Mouse (Mus musculus) limb, embryonic 11.5 days (tissue): ENCODE measurements around the gene Wars2. TPM values are rescaled to one million over a fixed set of nuclear protein-coding genes. Genes with fewer than 3 reads are reported as not detected.

Experiments used
- ATAC-seq: fragments of 200-750 bp; cut with Nextera tagmentation; 2 replicates; pipeline ENCODE4 v1.8.0; 2017; ENCODE audit warnings: low read depth; ENCODE audit not compliant: insufficient number of reproducible peaks, low FRiP score, low TSS enrichment
- DNase-seq: peaks from one replicate; pipeline ENCODE4 v3.0.0-alpha.2; 2015; ENCODE audit warnings: low spot score
- H3K27ac ChIP-seq: fragments of 300-500 bp; sonication (generic); replicated peaks from 2 replicates; pipeline ENCODE4 v1.5.1; 2014; ENCODE audit warnings: low read depth, mild to moderate bottlenecking, low read length
- H3K27me3 ChIP-seq: fragments of 300-500 bp; sonication (generic); 2 replicates; pipeline ENCODE4 v1.6.1; 2014; ENCODE audit warnings: mild to moderate bottlenecking, low read length, mixed read lengths; ENCODE audit not compliant: control insufficient read depth, insufficient read depth
- H3K36me3 ChIP-seq: fragments of 300-500 bp; sonication (generic); 2 replicates; pipeline ENCODE4 v1.6.1; 2014; ENCODE audit warnings: mild to moderate bottlenecking, low read length, moderate library complexity, mixed read lengths; ENCODE audit not compliant: control insufficient read depth, insufficient read depth
- H3K4me1 ChIP-seq: fragments of 300-500 bp; sonication (generic); 2 replicates; pipeline ENCODE4 v1.6.1; 2014; ENCODE audit warnings: low read length, mixed read lengths; ENCODE audit not compliant: control insufficient read depth, insufficient read depth
- H3K4me2 ChIP-seq: fragments of 300-500 bp; sonication (generic); 2 replicates; pipeline ENCODE4 v1.6.1; 2014; ENCODE audit warnings: low read depth, mild to moderate bottlenecking, moderate library complexity; ENCODE audit not compliant: severe bottlenecking
- H3K4me3 ChIP-seq: fragments of 300-500 bp; sonication (generic); 2 replicates; pipeline ENCODE4 v1.5.1; 2014; ENCODE audit warnings: low read depth, low read length
- H3K9ac ChIP-seq: fragments of 300-500 bp; sonication (generic); 2 replicates; pipeline ENCODE4 v1.6.1; 2014; ENCODE audit warnings: mild to moderate bottlenecking, low read length
- H3K9me3 ChIP-seq: fragments of 300-500 bp; sonication (generic); 2 replicates; pipeline ENCODE4 v1.6.1; 2016; ENCODE audit warnings: low read length; ENCODE audit not compliant: control insufficient read depth
- WGBS: fragments of 180-500 bp; shearing (Covaris S2); extraction: QIAGEN DNeasy Blood & Tissue Kit; methylation state at CpG from one replicate; pipeline ENCODE4 v1.1.7; 2014; 5-methylcytosine and 5-hydroxymethylcytosine counted together
- polyA plus RNA-seq: library from polyadenylated mRNA; unstranded; fragments of >200 nt; fragmentation: Nextera tagmentation; extraction: Ambion mirVana; gene quantifications from 2 replicates; pipeline ENCODE4 v1.2.1, GENCODE M21; 2014

Gene Wars2
- polyA plus RNA-seq, result 7.4 and 8.9 TPM in 2 replicates

DNA sequence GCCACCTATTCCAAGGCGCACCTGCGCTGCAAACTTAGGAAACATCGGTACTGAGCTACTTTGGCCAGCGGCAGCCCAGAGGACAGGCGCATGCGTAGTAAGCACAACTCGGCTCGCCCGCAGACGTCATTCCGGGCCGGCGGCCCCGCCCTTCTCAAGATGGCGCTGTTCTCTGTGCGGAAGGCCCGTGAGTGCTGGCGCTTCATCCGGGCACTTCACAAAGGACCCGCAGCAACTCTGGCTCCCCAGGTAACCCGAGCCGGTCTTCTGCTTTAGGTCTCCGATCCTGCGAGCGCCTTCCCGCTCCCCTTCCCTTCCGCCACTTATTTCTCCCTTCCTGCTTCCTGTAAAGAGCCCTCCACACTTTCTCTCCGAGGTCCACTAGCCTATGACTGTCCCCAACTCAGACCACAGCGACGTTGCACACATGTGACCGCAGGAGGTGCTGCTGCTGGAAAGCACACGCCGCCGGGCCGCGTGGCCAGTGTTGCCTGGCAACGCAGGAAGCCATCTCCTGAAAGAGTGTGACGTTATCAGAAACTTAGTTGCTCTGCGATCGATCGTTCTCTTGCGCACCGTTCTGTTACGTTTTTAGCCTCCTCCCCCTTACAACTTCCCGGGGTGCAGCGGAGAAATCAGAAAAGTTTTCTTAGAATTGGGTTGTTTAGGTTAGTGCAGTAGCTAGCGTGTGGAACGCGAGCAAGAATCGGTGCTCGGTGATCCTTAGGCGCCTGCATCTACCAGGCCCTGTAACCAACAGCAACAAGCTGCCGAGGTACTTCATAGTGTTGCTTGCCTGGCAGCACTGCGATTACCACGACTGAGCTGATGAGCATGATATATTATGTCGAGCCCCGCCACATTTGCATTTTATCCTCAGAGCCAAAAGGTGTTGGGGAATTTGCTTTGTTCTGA lies at the start of gene Wars2:
Wars2 (plus strand) TSS at position 129 of the 915 bp plus-strand sequence.
- Histone ChIP-seq H3K4me1 (no peaks in the 10 kb centered on the region), H3K9me3 (no peaks in the 10 kb centered on the region), H3K9ac (peak within 1 kb of the TSS; percentile 52), H3K36me3 (no peaks in the 10 kb centered on the region), H3K4me3 (peak within 1 kb of the TSS; percentile 49), H3K27me3 (no peaks in the 10 kb centered on the region), H3K4me2 (peak within 1 kb of the TSS; percentile 74), H3K27ac (peak within 1 kb of the TSS; percentile 81)
- DNase-seq, result peak; percentile 96
- WGBS, result under 1% methylated on average over 57 of the region's 57 CpGs
- ATAC-seq, result peak; percentile 99

GRCm38 (mm10) chr3:99096816-99097215 lies 44.1 kb upstream of the Wars2 start:
- Histone ChIP-seq H3K27me3 (no peaks in the 10 kb centered on the region), H3K9ac (no peak overlapping the region), H3K4me3 (no peak overlapping the region), H3K9me3 (no peaks in the 10 kb centered on the region), H3K4me2 (no peak overlapping the region), H3K36me3 (no peaks in the 10 kb centered on the region), H3K27ac (no peak overlapping the region), H3K4me1 (no peaks in the 10 kb centered on the region)
- ATAC-seq, result no peak
- no peak for DNase-seq
- 79% methylated on average over 3 of the region's 3 CpGs for WGBS

GRCm38 (mm10) chr3:99110353-99111213 lies 30.3 kb upstream of the Wars2 start:
- Histone ChIP-seq H3K4me1 (peaks cover 4% of the 10 kb centered on the region), H3K9me3 (no peaks in the 10 kb centered on the region), H3K36me3 (no peaks in the 10 kb centered on the region), H3K9ac (no peak overlapping the region), H3K27me3 (no peaks in the 10 kb centered on the region), H3K4me2 (no peak overlapping the region), H3K4me3 (no peak overlapping the region), H3K27ac (no peak overlapping the region)
- no peak for ATAC-seq
- no peak for DNase-seq
- 58% methylated on average over 9 of the region's 9 CpGs for WGBS

- H3K4me1 ChIP-seq, result peaks cover 4% of the 10 kb centered on the region
- H3K4me3 ChIP-seq, result no peak overlapping the region
- WGBS, result 52% methylated on average over 5 of the region's 5 CpGs
- ATAC-seq (no peak), DNase-seq (no peak)
- H3K27ac ChIP-seq, result no peak overlapping the region
- no peaks in the 10 kb centered on the region for H3K27me3 ChIP-seq
- no peaks in the 10 kb centered on the region for H3K9me3 ChIP-seq
- no peaks in the 10 kb centered on the region for H3K36me3 ChIP-seq
- H3K9ac ChIP-seq, result no peak overlapping the region
- H3K4me2 ChIP-seq, result no peak overlapping the region
Measured at GRCm38 (mm10) chr3:99111214-99111608, 29.7 kb upstream of the Wars2 start.

GRCm38 (mm10) chr3:99113266-99113837 lies 27.5 kb upstream of the Wars2 start:
- H3K27me3 ChIP-seq, result no peaks in the 10 kb centered on the region

GRCm38 (mm10) chr3:99120942-99121341 lies 19.9 kb upstream of the Wars2 start:
- Histone ChIP-seq H3K36me3 (no peaks in the 10 kb centered on the region), H3K4me3 (no peak overlapping the region), H3K4me1 (no peaks in the 10 kb centered on the region), H3K27ac (no peak overlapping the region), H3K4me2 (no peak overlapping the region), H3K9ac (no peak overlapping the region), H3K27me3 (no peaks in the 10 kb centered on the region), H3K9me3 (no peaks in the 10 kb centered on the region)
- ATAC-seq (no peak), DNase-seq (no peak)
- whole genome bisulfite sequencing, result 75% methylated on average over 2 of the region's 2 CpGs

More at GRCm38 (mm10) chr3:99113266-99113837, 27.5 kb upstream of the Wars2 start:
- 85% methylated on average over 7 of the region's 7 CpGs for WGBS
- ATAC-seq (no peak), DNase-seq (no peak)
- Histone ChIP-seq H3K4me2 (no peak overlapping the region), H3K36me3 (no peaks in the 10 kb centered on the region), H3K9ac (no peak overlapping the region), H3K27ac (no peak overlapping the region), H3K4me1 (peaks cover 4% of the 10 kb centered on the region), H3K9me3 (no peaks in the 10 kb centered on the region), H3K4me3 (no peak overlapping the region)

DNA sequence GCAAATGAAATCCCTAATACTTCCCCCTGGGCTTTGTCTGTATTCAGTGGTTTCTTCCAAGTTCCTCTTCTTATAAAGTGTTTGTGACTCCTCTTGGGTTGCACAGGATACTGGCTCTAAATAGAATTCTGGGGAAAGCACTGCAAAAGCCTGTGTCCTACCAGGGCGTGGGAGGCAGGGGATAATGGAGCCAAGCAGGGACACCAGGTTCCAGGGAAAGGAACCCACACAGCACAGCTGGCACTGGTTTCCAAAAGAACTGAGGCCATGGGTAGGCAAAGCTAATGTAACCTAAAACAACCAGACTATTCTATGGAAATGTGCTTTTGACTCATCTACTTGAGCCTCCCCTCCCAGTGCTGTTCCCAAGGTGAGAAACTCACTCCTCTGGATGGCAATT lies 10.3 kb upstream of the Wars2 start:
- H3K9ac ChIP-seq, result no peak overlapping the region
- H3K27me3 ChIP-seq, result no peaks in the 10 kb centered on the region
- no peak for ATAC-seq
- no peaks in the 10 kb centered on the region for H3K9me3 ChIP-seq
- H3K36me3 ChIP-seq, result no peaks in the 10 kb centered on the region
- H3K27ac ChIP-seq, result no peak overlapping the region
- WGBS, result 83% methylated on average over 1 of the region's 1 CpGs
- no peak overlapping the region for H3K4me2 ChIP-seq
- H3K4me1 ChIP-seq, result no peaks in the 10 kb centered on the region
- DNase-seq, result no peak
- no peak overlapping the region for H3K4me3 ChIP-seq

DNA sequence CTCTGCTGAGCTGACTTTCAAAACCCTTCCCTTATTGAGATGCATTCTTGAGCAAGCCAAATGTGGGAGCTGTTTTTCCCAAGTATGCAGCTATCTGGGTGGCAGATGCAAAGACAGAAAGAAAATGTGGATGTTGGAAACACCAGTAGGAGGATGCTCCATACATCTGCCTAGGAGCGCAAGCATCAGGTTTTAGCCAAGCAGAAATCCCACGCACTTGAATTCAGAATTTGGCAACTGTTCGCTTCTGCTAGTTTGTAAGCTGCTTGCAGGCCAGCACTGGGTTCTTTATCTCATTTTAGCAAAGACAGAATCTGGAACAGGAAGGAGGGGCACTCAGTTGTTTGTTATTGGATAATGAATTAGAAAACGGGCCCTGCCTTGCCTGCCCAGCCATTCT lies 8.9 kb upstream of the Wars2 start:
- H3K27me3 ChIP-seq, result no peaks in the 10 kb centered on the region
- H3K4me1 ChIP-seq, result no peaks in the 10 kb centered on the region
- no peaks in the 10 kb centered on the region for H3K36me3 ChIP-seq
- 90% methylated on average over 4 of the region's 4 CpGs for WGBS
- H3K27ac ChIP-seq, result no peak overlapping the region
- H3K9ac ChIP-seq, result no peak overlapping the region
- DNase-seq, result no peak
- H3K4me2 ChIP-seq, result no peak overlapping the region
- H3K4me3 ChIP-seq, result no peak overlapping the region
- H3K9me3 ChIP-seq, result no peaks in the 10 kb centered on the region
- no peak for ATAC-seq
